18 mouse cellular contexts compared by ENCODE assay signal in genomic region chr17:71827627-71828026, GRCm38 (mm10). TPM values are rescaled to one million over a fixed set of nuclear protein-coding genes. Genes with fewer than 3 reads are reported as not detected.
DNase-seq lines count a peak whose midpoint lies in the region; ATAC-seq and TF ChIP-seq lines count a peak whose summit lies in the region.
"Had no signal": no experiment of that assay in that cellular context is flagged by ENCODE, and none has a peak within 500 bp of the region (broad histone marks: within the 10 kb centered on the region; RNA-seq: fewer than 3 reads in every experiment).

No protein-coding gene starts in this region.

- WGBS in kidney, adult 2 months: 53% methylated on average over 8 of the region's 8 CpGs
- 60% methylated on average over 8 of the region's 8 CpGs for whole genome bisulfite sequencing in liver, postnatal 0 days (ENCODE audit: insufficient replicate concordance)
- WGBS in liver, embryonic 12.5 days (ENCODE audit: insufficient replicate concordance): 52% methylated on average over 8 of the region's 8 CpGs

- no peak for TF ChIP-seq POLR2A in kidney, adult 2 months (IDR thresholded peaks at IDR 0.05; ENCODE audit: low read depth, low read length)

- no peaks in the 10 kb centered on the region for H3K36me3 ChIP-seq in kidney, adult 2 months (ENCODE audit: control insufficient read depth, insufficient read depth, low read length)
- H3K36me3 ChIP-seq in liver, postnatal 0 days (replicated peaks; ENCODE audit: insufficient read depth, low read length): no peaks in the 10 kb centered on the region
- H3K36me3 ChIP-seq in liver, embryonic 12.5 days: no peaks in the 10 kb centered on the region

- H3K4me3 ChIP-seq in kidney, adult 2 months (ENCODE audit: insufficient read depth, low read depth, low read length): no peak overlapping the region
- H3K4me3 ChIP-seq in liver, postnatal 0 days (ENCODE audit: low read depth, low read length): no peak overlapping the region
- no peak overlapping the region for H3K4me3 ChIP-seq in liver, embryonic 12.5 days
- H3K4me3 ChIP-seq: hindbrain, embryonic 13.5 days had no signal

- DNase-seq in kidney, postnatal 10 days: peak; percentile 29
- DNase-seq in kidney, adult 2 months: no peak
- DNase-seq in liver, postnatal 0 days: peak; percentile 24
- peak; percentile 23 for DNase-seq in right cerebral cortex, postnatal 4 days
- DNase-seq in right cerebral cortex, adult 2 months (ENCODE audit: low spot score in 2 of 2): no peak
- DNase-seq in B cell, adult 2 months: no peak
- DNase-seq: adrenal gland, postnatal 10 days; cerebellum, adult 2 months; forebrain, postnatal 0 days; gastrocnemius, postnatal 14 days; heart, adult 11 months; kidney, adult 11 months; kidney, postnatal 14 days; liver; thymus, postnatal 14 days had no signal

- H3K27me3 ChIP-seq in kidney, adult 2 months (replicated peaks; ENCODE audit: control insufficient read depth, insufficient read depth, low read length): no peaks in the 10 kb centered on the region
- H3K27me3 ChIP-seq in liver, postnatal 0 days (ENCODE audit: insufficient read depth, low read length): no peaks in the 10 kb centered on the region
- H3K27me3 ChIP-seq in liver, embryonic 12.5 days (replicated peaks): no peaks in the 10 kb centered on the region
- H3K27me3 ChIP-seq: hindbrain, embryonic 13.5 days had no signal

- H3K27ac ChIP-seq in kidney, adult 2 months (ENCODE audit: insufficient read depth, low read depth, low read length): no peak overlapping the region
- H3K27ac ChIP-seq in liver, postnatal 0 days (ENCODE audit: low read depth): no peak overlapping the region
- H3K27ac ChIP-seq in liver, embryonic 12.5 days: no peak overlapping the region
- H3K27ac ChIP-seq: hindbrain, embryonic 13.5 days; macrophage had no signal

- peak overlapping the region; percentile 35 for H3K4me2 ChIP-seq in liver, postnatal 0 days (ENCODE audit: low read depth, low read length)
- H3K4me2 ChIP-seq in liver, embryonic 12.5 days: no peak overlapping the region
- H3K4me2 ChIP-seq: hindbrain, embryonic 13.5 days had no signal

- no peaks in the 10 kb centered on the region for H3K9me3 ChIP-seq in liver, postnatal 0 days (ENCODE audit: low read length)
- no peaks in the 10 kb centered on the region for H3K9me3 ChIP-seq in liver, embryonic 12.5 days (replicated peaks)
- H3K9me3 ChIP-seq: hindbrain, embryonic 13.5 days had no signal

- TF ChIP-seq EP300 in liver, postnatal 0 days (IDR thresholded peaks at IDR 0.05; ENCODE audit: low read depth): no peak

- no peak for ATAC-seq in liver, postnatal 0 days
- ATAC-seq in liver, embryonic 12.5 days: no peak
- ATAC-seq: forebrain, postnatal 0 days had no signal

- H3K4me1 ChIP-seq in kidney, adult 2 months (ENCODE audit: control insufficient read depth, insufficient read depth, low read length): peaks cover 3% of the 10 kb centered on the region; the same call in 1 of the 2 replicates
- H3K4me1 ChIP-seq in liver, postnatal 0 days (ENCODE audit: insufficient read depth): 0 out of 2 replicates have a peak, but pooled peaks cover 2% of the 10 kb centered on the region
- peaks cover 8% of the 10 kb centered on the region for H3K4me1 ChIP-seq in liver, embryonic 12.5 days
- H3K4me1 ChIP-seq: hindbrain, embryonic 13.5 days had no signal

- H3K9ac ChIP-seq in liver, postnatal 0 days (replicated peaks): no peak overlapping the region
- H3K9ac ChIP-seq in liver, embryonic 12.5 days: no peak overlapping the region
- H3K9ac ChIP-seq: forebrain, postnatal 0 days; hindbrain, embryonic 13.5 days had no signal

- TF ChIP-seq CTCF in kidney, adult 2 months (conservative IDR thresholded peaks at IDR 0.05; ENCODE audit: insufficient read depth, insufficient read length, low read depth, low read length): no peak
- TF ChIP-seq CTCF in liver, postnatal 0 days (IDR thresholded peaks at IDR 0.05; ENCODE audit: low read depth): no peak

RNA-seq across cellular contexts. Expression of gene Clip4, which starts 59.4 kb away (rescaled TPM):
- polyA plus RNA-seq in kidney, adult 2 months (2012; rRNA removed): 5.8 and 8.0 TPM in 2 replicates
- polyA plus RNA-seq in liver, postnatal 0 days (2015; fragmentation: Nextera tagmentation; extraction: Ambion mirVana): 0.49 and 0.79 TPM in 2 replicates
- polyA plus RNA-seq in liver, embryonic 12.5 days (2016; fragmentation: Nextera tagmentation; extraction: Ambion mirVana): 0.35 and 0.87 TPM in 2 replicates
- polyA plus RNA-seq: macrophage had no signal

Comparison
In these comparisons a context has a peak if more than half of its experiments do, and no peak if none do; other contexts are left out.
1. DNase-seq: peak in kidney, postnatal 10 days (single experiment), liver, postnatal 0 days (single experiment) and right cerebral cortex, postnatal 4 days (single experiment); none in kidney, adult 2 months (single experiment), right cerebral cortex, adult 2 months (0 of 2) and B cell, adult 2 months (0 of 2).